Mouse (Mus musculus) liver, embryonic 12.5 days (tissue): Measurements from ENCODE around the gene Zbtb16. TPM values are rescaled to one million over a fixed set of nuclear protein-coding genes. Genes with fewer than 3 reads are reported as not detected.

Source experiments
- ATAC-seq: fragments of 200-750 bp; cut with Nextera tagmentation; 2 replicates; pipeline ENCODE4 v1.8.0; 2017; ENCODE audit warnings: moderate number of reproducible peaks, mild to moderate bottlenecking, moderate library complexity
- H3K27ac ChIP-seq: fragments of 300-500 bp; sonication (generic); 2 replicates; pipeline ENCODE4 v1.5.1; 2016; ENCODE audit warnings: mild to moderate bottlenecking
- H3K27me3 ChIP-seq: fragments of 300-500 bp; sonication (generic); replicated peaks from 2 replicates; pipeline ENCODE4 v1.6.1; 2016; ENCODE audit warnings: mild to moderate bottlenecking, moderate library complexity
- H3K36me3 ChIP-seq: fragments of 300-500 bp; sonication (generic); 2 replicates; pipeline ENCODE4 v1.6.1; 2016; ENCODE audit warnings: mild to moderate bottlenecking, moderate library complexity
- H3K4me1 ChIP-seq: fragments of 300-500 bp; sonication (generic); 2 replicates; pipeline ENCODE4 v1.6.1; 2016
- H3K4me2 ChIP-seq: fragments of 300-500 bp; sonication (generic); 2 replicates; pipeline ENCODE4 v1.6.1; 2016; ENCODE audit warnings: mild to moderate bottlenecking, moderate library complexity
- H3K4me3 ChIP-seq: fragments of 300-500 bp; sonication (generic); 2 replicates; pipeline ENCODE4 v1.5.1; 2016; ENCODE audit warnings: mild to moderate bottlenecking, moderate library complexity
- H3K9ac ChIP-seq: fragments of 300-500 bp; sonication (generic); 2 replicates; pipeline ENCODE4 v1.6.1; 2016; ENCODE audit warnings: mild to moderate bottlenecking, moderate library complexity
- H3K9me3 ChIP-seq: fragments of 300-500 bp; sonication (generic); replicated peaks from 2 replicates; pipeline ENCODE4 v1.6.1; 2016; ENCODE audit warnings: mild to moderate bottlenecking, moderate library complexity
- WGBS: fragments of 180-500 bp; shearing (Covaris S2); methylation state at CpG from one replicate; pipeline ENCODE4 v1.1.7; 2016; ENCODE audit not compliant: insufficient replicate concordance; 5-methylcytosine and 5-hydroxymethylcytosine counted together
- polyA plus RNA-seq: library from polyadenylated mRNA; unstranded; fragments of >200 nt; fragmentation: Nextera tagmentation; extraction: Ambion mirVana; gene quantifications from 2 replicates; pipeline ENCODE4 v1.2.1, GENCODE M21; 2016

The Zbtb16 gene
- polyA plus RNA-seq, 1 experiment from 2014 or later, result 1.6 TPM

DNA sequence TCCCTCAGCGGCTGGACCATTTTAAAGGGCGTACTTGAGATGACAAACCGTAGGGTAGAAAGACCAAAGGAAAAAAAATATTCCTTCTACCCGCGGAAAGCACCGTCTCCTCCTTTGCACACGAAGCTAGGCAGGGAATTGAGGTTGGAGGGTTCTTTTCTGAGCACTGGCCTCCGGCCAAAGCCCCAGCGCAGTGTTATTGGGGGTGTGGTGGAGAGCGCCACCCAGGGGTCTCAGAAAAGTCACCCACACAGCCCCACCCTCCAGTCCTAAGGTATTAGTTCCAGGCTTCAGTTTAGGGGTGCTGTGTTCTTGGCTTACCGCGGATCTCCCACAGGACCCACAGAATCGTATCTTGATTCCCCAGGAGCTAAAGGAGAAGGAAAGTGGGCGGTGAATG lies 1.2 kb upstream of the Zbtb16 start:
- H3K4me2 ChIP-seq, result peak overlapping the region; percentile 85
- peaks cover 31% of the 10 kb centered on the region for H3K4me1 ChIP-seq
- H3K4me3 ChIP-seq, result peak overlapping the region; percentile 61; the same call in 1 of the 2 replicates
- 6% methylated on average over 14 of the region's 14 CpGs for WGBS
- H3K9ac ChIP-seq, result no peak overlapping the region
- no peaks in the 10 kb centered on the region for H3K9me3 ChIP-seq
- ATAC-seq, result no peak
- H3K27ac ChIP-seq, result no peak overlapping the region
- no peaks in the 10 kb centered on the region for H3K36me3 ChIP-seq
- H3K27me3 ChIP-seq, result peaks cover 93% of the 10 kb centered on the region

DNA sequence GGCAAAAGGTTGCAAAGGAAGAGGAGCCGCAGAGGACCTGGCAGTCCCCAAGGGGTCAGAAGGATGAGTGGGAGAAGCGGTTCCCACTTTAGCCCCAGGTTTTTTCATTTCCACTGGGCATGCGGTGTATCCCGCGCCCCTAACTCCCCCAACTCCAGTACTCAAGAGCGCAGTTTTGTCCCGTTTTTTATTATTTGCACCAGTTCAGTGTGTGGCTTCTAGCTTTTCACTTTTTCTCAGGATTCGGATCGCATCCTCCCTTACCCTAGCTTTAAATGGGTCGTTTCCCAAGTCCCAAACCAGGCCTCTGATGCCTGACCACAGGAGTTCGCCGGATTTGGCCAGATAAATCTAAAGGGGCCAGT lies 526 bp upstream of the Zbtb16 start:
- 5% methylated on average over 12 of the region's 12 CpGs for WGBS

DNA sequence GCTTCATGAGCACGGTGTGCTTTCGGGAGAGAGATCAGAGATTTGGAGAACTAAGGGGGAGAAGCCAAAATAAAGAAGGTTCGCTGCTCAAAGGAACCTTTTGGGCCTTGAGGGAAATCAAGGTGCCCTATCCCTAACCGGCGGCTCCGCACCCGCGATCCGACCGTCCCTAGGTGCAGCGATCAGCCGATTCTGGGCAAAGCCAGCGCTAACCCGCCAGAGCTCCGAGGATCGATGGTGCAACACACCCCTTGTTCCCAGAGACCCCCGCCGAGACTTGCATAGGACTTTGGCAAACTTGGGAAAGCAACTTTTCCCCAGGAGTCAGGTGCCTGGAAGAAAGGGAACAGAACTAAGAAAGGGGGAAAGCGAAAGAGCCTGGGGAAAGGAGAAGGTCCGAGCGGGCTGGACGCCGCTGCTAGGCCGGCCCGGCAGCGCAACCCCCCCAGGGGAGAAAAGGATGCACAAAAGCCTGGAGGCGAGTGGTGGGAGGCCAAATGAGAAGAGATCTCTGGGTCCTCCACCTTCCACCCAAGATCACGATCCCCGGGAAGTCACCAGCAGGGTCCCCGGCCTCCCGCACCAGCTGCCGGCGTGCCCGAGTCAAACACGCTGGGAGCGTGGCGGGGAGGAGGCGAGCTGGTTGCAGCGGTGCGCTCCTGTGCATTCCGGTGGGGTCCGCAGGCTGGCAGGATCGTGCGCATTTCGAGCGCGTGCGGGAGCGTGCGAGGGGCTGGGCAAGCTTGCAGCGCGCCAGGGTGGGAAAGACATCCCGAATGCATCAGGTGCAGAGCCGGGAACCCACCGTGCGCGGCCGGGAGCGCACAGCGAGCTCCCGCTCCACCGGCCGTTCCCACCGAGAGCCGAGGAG lies 1.2 kb downstream of the Zbtb16 start:
- Histone ChIP-seq H3K4me1 (peaks cover 31% of the 10 kb centered on the region), H3K4me3 (peak overlapping the region; percentile 61), H3K9me3 (no peaks in the 10 kb centered on the region), H3K27me3 (peaks cover 98% of the 10 kb centered on the region), H3K9ac (peak overlapping the region; percentile 47), H3K4me2 (peak overlapping the region; percentile 85), H3K27ac (no peak overlapping the region), H3K36me3 (no peaks in the 10 kb centered on the region)
- WGBS, result 1% methylated on average over 65 of the region's 65 CpGs
- ATAC-seq, result no peak

More for the DNA sequence above, 526 bp upstream of the Zbtb16 start:
- ATAC-seq, result no peak
- no peaks in the 10 kb centered on the region for H3K9me3 ChIP-seq
- no peak overlapping the region for H3K27ac ChIP-seq
- H3K27me3 ChIP-seq, result peaks cover 96% of the 10 kb centered on the region
- H3K9ac ChIP-seq, result 0 out of 2 replicates have a peak overlapping the region, but pooled peaks have one; percentile 59
- peaks cover 31% of the 10 kb centered on the region for H3K4me1 ChIP-seq
- peak overlapping the region; percentile 61 for H3K4me3 ChIP-seq
- peak overlapping the region; percentile 85 for H3K4me2 ChIP-seq
- H3K36me3 ChIP-seq, result no peaks in the 10 kb centered on the region

DNA sequence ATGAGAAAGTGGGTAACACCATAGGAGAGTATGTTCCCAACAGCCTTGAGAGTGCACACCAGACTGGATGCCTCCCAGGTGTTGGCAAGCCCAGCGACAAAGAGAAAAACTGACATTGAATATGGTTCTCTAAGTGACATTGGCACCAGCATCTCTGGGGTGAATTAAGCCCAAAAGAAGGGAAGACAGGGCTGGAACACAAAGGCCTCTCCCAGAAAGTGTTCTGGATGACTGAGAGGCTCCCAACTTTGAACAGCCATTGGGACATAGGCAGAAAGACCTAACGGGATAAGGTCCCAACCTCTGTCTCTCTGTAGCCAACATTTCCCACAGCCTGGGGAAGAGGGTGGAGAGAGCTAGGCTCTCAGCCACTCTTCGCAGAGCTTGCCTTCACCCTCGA lies 2.0 kb downstream of the Zbtb16 start:
- no peaks in the 10 kb centered on the region for H3K36me3 ChIP-seq
- H3K9ac ChIP-seq, result no peak overlapping the region
- H3K4me2 ChIP-seq, result peak overlapping the region; percentile 85
- H3K27me3 ChIP-seq, result peaks cover 95% of the 10 kb centered on the region
- H3K27ac ChIP-seq, result no peak overlapping the region
- WGBS, result 28% methylated on average over 4 of the region's 4 CpGs
- ATAC-seq, result no peak
- peaks cover 31% of the 10 kb centered on the region for H3K4me1 ChIP-seq
- no peaks in the 10 kb centered on the region for H3K9me3 ChIP-seq
- peak overlapping the region; percentile 61 for H3K4me3 ChIP-seq

DNA sequence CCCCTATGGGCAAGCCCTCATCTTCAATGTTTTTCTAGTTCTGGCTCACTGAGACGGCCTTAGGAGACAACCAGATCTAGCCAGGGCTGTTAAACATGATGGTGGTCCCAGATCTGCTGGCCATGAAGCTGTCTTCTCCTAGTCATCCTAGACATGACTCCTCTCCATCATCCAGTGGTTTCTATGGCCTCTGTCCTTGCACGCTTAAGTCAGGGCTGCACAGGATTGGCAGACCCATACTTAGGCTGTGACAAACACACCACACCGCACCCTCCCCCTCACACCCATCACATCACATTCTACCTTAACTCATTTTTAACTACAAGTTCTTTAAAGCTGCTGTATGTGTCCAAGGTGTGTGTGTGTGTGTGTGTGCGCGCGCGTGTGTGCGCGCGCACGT lies 2.5 kb downstream of the Zbtb16 start:
- Histone ChIP-seq H3K9ac (no peak overlapping the region), H3K4me2 (no peak overlapping the region), H3K9me3 (no peaks in the 10 kb centered on the region), H3K4me3 (no peak overlapping the region), H3K36me3 (no peaks in the 10 kb centered on the region), H3K27me3 (peaks cover 95% of the 10 kb centered on the region), H3K27ac (no peak overlapping the region), H3K4me1 (peaks cover 31% of the 10 kb centered on the region)
- 87% methylated on average over 11 of the region's 11 CpGs for WGBS
- ATAC-seq, result no peak

DNA sequence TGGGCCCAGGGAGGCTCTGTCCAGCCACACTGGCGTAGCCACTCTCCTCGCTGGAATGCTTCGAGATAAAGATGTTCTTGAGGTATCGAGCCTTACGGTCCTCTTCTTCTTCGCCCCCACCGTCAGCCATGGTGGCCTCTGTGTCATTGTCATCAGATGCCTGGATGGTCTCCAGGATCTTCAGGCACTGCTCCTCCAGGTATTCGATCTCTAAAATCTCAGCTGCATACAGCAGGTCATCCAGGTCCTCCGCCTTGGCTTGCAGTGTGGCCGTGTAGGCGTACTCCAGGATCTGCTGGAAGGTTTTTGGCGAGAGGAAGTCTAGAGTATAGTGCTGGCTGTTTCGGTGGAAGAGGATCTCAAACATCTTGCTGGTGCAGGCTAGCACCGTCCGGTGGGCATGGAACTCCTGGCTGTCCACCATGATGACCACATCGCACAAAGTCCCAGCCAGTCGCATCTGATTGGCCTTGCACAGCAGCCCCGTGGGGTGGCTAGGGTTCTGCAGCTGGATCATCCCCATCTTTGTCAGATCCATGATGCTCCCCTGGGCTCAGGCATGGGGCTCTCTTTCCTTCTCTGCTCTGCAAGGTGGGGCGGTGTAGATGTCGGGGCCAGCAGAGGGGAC lies 3.4 kb downstream of the Zbtb16 start:
- ATAC-seq, result no peak
- H3K9ac ChIP-seq, result no peak overlapping the region
- peaks cover 31% of the 10 kb centered on the region for H3K4me1 ChIP-seq
- no peaks in the 10 kb centered on the region for H3K9me3 ChIP-seq
- H3K4me3 ChIP-seq, result no peak overlapping the region
- no peaks in the 10 kb centered on the region for H3K36me3 ChIP-seq
- WGBS, result 85% methylated on average over 20 of the region's 20 CpGs
- no peak overlapping the region for H3K27ac ChIP-seq
- H3K4me2 ChIP-seq, result no peak overlapping the region
- peaks cover 95% of the 10 kb centered on the region for H3K27me3 ChIP-seq

DNA sequence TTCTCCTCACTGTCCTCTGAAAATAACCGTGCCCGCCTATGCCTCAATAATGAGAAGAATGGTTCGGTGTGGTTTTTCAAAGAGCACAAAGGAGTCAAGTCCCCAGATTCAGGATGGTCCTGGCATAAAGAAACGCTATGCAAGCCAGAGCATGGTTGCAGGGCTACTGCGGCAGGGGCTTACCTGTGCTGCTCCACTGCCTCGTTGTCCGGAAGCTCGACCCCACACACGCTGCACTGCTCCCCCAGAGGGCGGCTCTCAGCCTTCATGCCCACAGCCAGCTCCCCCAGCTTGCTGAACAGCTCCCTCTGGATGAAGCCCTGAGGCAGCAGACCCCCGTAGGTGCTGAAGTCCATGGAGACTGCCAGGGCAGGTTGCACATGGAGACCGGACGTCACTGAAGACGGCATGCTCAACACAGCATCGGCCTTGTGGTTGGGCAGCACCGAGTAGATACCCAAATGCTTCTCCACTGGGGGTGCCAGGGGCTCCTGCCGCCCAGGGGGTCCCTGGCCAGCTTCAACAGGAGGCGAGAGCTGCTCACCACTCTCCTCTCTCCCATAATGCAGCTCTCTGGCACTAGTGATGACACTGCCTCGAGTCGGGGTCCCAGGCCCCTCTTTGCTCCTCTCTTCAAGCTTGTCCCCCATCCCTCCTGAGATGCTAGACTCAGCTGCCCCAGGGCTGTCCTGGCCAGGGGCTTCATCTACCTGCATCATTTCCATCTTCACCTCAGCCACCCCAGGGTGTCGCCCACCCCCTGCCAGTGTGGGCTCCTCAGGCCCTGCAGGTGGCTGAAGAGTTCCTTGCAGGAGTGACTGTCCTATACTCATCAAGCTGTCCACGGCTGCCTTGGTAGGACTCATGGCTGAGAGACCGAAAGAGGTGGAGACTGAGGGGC lies 4.2 kb downstream of the Zbtb16 start:
- no peaks in the 10 kb centered on the region for H3K36me3 ChIP-seq
- no peak overlapping the region for H3K4me2 ChIP-seq
- ATAC-seq, result no peak
- H3K27me3 ChIP-seq, result peaks cover 91% of the 10 kb centered on the region
- 73% methylated on average over 23 of the region's 23 CpGs for WGBS
- H3K27ac ChIP-seq, result no peak overlapping the region
- H3K4me3 ChIP-seq, result no peak overlapping the region
- H3K4me1 ChIP-seq, result peaks cover 28% of the 10 kb centered on the region
- H3K9me3 ChIP-seq, result no peaks in the 10 kb centered on the region
- no peak overlapping the region for H3K9ac ChIP-seq

DNA sequence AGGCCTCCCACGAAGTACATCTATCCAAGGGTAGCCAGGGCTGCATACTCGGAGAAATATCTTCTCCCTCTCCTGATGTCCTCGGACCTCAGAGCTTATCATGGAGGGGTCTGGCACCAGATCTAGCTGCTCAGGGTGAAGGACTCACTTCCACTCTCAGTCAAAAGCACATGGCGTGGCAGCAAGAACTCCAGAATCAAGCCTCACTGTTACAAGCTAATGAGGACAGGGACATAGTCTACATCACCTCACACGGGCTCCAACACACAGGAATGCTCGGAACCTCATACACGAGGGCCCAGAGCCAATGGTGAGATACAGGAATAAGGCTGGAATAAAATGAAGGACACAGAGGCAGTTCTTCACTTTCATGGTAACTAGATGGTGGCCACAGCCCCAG lies 7.2 kb downstream of the Zbtb16 start:
- H3K4me2 ChIP-seq, result no peak overlapping the region
- peaks cover 82% of the 10 kb centered on the region for H3K27me3 ChIP-seq
- no peak overlapping the region for H3K27ac ChIP-seq
- ATAC-seq, result no peak
- no peak overlapping the region for H3K4me3 ChIP-seq
- H3K9ac ChIP-seq, result no peak overlapping the region
- no peaks in the 10 kb centered on the region for H3K36me3 ChIP-seq
- H3K9me3 ChIP-seq, result no peaks in the 10 kb centered on the region
- H3K4me1 ChIP-seq, result peaks cover 11% of the 10 kb centered on the region
- 67% methylated on average over 7 of the region's 7 CpGs for WGBS

DNA sequence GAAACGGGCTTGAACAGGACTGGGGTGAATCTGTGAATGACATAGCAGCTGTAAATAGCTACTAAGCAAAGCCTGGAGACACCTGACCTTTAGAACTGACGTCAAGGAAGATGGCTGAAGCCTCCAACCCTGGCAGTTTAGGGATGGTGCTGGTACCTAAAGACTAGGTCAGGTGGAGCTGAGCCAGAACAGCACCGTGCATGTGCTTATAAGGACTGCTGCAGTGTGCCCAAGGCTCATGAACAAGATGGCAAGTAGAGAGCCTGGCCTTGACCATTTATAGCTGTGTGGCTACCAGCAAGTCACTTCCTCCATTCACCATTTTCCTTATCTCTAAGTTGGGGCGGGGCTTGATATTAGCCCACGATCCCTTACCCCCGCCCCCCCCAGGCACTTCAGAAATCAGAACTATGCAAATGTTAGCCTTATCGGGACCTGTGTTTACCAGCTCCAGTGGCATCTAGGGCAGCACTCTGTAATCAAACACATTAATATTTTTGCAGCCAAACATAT lies 9.6 kb downstream of the Zbtb16 start:
- H3K4me3 ChIP-seq, result no peak overlapping the region
- peaks cover 34% of the 10 kb centered on the region for H3K4me1 ChIP-seq
- WGBS, result 28% methylated on average over 7 of the region's 7 CpGs
- peaks cover 80% of the 10 kb centered on the region for H3K27me3 ChIP-seq
- ATAC-seq, result peak; percentile 30; the same call in 1 of the 2 replicates
- no peak overlapping the region for H3K27ac ChIP-seq
- no peak overlapping the region for H3K4me2 ChIP-seq
- no peaks in the 10 kb centered on the region for H3K9me3 ChIP-seq
- H3K36me3 ChIP-seq, result no peaks in the 10 kb centered on the region
- H3K9ac ChIP-seq, result no peak overlapping the region

DNA sequence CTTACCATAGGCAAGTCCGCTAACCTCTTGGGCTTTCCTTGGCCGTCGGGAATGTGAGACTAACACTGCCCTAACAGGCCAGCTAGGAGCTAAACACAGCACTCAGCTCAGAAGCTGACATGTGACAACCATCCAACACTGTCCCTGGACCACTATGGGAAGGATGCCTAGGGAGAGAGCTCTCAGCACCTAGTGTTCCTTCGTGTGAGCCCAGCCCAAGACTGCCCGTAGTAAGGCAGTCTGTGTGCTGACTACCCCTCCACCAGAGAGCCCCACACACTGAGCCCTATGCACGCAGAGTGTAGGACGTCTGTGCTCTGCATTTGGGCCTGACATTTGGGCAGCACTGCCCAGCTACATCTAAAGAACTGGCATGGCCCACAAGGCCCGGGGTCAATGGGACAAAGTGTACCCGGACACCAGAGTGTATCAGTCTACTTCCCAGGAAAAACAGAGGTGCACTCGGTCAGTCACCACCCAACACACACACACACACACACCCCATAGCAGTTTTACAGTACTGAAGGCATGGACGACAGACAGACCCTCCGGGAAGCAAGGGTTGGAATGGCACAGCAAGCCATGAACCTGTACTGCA lies 11.4 kb downstream of the Zbtb16 start:
- no peaks in the 10 kb centered on the region for H3K9me3 ChIP-seq
- no peak for ATAC-seq
- H3K27ac ChIP-seq, result no peak overlapping the region
- peaks cover 70% of the 10 kb centered on the region for H3K27me3 ChIP-seq
- H3K4me3 ChIP-seq, result no peak overlapping the region
- H3K9ac ChIP-seq, result no peak overlapping the region
- no peaks in the 10 kb centered on the region for H3K36me3 ChIP-seq
- H3K4me2 ChIP-seq, result no peak overlapping the region
- peaks cover 51% of the 10 kb centered on the region for H3K4me1 ChIP-seq
- WGBS, result 70% methylated on average over 12 of the region's 12 CpGs

DNA sequence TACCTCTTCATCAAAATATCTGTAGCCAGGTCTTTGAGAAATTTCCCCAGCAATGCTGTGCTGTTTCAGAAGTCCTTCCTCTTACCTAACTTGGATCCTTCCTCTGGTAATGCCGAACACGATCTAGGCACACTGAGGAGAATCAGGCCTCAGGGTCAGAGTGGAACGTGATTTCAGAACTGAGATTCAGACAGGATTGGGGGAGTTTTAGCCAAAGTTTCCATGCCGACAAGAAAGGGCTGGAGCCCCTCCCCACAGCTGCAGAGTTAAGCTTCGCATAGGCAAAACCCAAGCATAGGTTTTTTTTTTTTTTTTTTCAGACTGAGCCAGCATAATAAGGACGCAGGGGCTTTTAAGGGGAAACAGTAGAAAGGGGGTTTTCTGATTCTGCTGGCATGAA lies 12.2 kb downstream of the Zbtb16 start:
- Histone ChIP-seq H3K4me1 (peaks cover 59% of the 10 kb centered on the region), H3K27me3 (peaks cover 63% of the 10 kb centered on the region)

More for the DNA sequence above, 12.2 kb downstream of the Zbtb16 start:
- no peak overlapping the region for H3K9ac ChIP-seq
- 41% methylated on average over 6 of the region's 6 CpGs for WGBS
- H3K4me3 ChIP-seq, result no peak overlapping the region
- H3K27ac ChIP-seq, result no peak overlapping the region
- H3K4me2 ChIP-seq, result no peak overlapping the region
- no peaks in the 10 kb centered on the region for H3K9me3 ChIP-seq
- ATAC-seq, result no peak
- no peaks in the 10 kb centered on the region for H3K36me3 ChIP-seq
